Mouse (Mus musculus) liver, postnatal 0 days (tissue): ENCODE results near the gene Specc1l. TPM values are rescaled to one million over a fixed set of nuclear protein-coding genes. Genes with fewer than 3 reads are reported as not detected.
"Not testable (repeated sequence)": the region's sequence is repeated elsewhere in the genome, so short reads cannot be mapped to it uniquely, and the experiment has no call there.

ENCODE experiments used
- ATAC-seq: fragments of 200-750 bp; cut with Nextera tagmentation; 2 replicates; pipeline ENCODE4 v1.8.0; 2017; ENCODE audit warnings: mild to moderate bottlenecking, moderate library complexity
- DNase-seq: peaks from one replicate; pipeline ENCODE4 v3.0.0-alpha.2; 2016
- H3K27ac ChIP-seq: fragments of 300-500 bp; sonication (generic); 2 replicates; pipeline ENCODE4 v1.5.1; 2014; ENCODE audit warnings: antibody characterized with exemption, moderate library complexity, mild to moderate bottlenecking, low read depth
- H3K27me3 ChIP-seq: fragments of 300-500 bp; sonication (generic); 2 replicates; pipeline ENCODE4 v1.6.1; 2014; ENCODE audit warnings: low read length, control low read depth, mixed read lengths; ENCODE audit not compliant: insufficient read depth
- H3K36me3 ChIP-seq: fragments of 300-500 bp; sonication (generic); replicated peaks from 2 replicates; pipeline ENCODE4 v1.6.1; 2014; ENCODE audit warnings: mild to moderate bottlenecking, control low read depth, low read length, moderate library complexity, mixed read lengths; ENCODE audit not compliant: insufficient read depth
- H3K4me1 ChIP-seq: fragments of 300-500 bp; sonication (generic); 2 replicates; pipeline ENCODE4 v1.6.1; 2014; ENCODE audit warnings: antibody characterized with exemption, mild to moderate bottlenecking, control low read depth; ENCODE audit not compliant: insufficient read depth
- H3K4me2 ChIP-seq: fragments of 300-500 bp; sonication (generic); 2 replicates; pipeline ENCODE4 v1.6.1; 2014; ENCODE audit warnings: low read depth, mild to moderate bottlenecking, low read length, moderate library complexity, mixed read lengths
- H3K4me3 ChIP-seq: fragments of 300-500 bp; sonication (generic); 2 replicates; pipeline ENCODE4 v1.5.1; 2014; ENCODE audit warnings: low read depth, low read length
- H3K9ac ChIP-seq: fragments of 300-500 bp; sonication (generic); replicated peaks from 2 replicates; pipeline ENCODE4 v1.6.1; 2014; ENCODE audit warnings: mild to moderate bottlenecking, moderate library complexity
- H3K9me3 ChIP-seq: fragments of 300-500 bp; sonication (generic); 2 replicates; pipeline ENCODE4 v1.6.1; 2016; ENCODE audit warnings: mild to moderate bottlenecking, control low read depth, low read length, mixed read lengths
- CTCF ChIP-seq: sonication (generic); IDR thresholded peaks from 2 replicates; pipeline ENCODE4 v1.5.1; 2016; ENCODE audit warnings: antibody characterized with exemption, low read depth
- EP300 ChIP-seq: IDR thresholded peaks from 2 replicates; pipeline ENCODE4 v1.6.1; 2016; ENCODE audit warnings: antibody characterized with exemption, low read depth, mild to moderate bottlenecking
- WGBS: fragments of 180-500 bp; shearing (Covaris S2); extraction: QIAGEN DNeasy Blood & Tissue Kit; methylation state at CpG from one replicate; pipeline ENCODE4 v1.1.7; 2014; ENCODE audit not compliant: insufficient replicate concordance; 5-methylcytosine and 5-hydroxymethylcytosine counted together
- polyA plus RNA-seq: library from polyadenylated mRNA; unstranded; fragments of >200 nt; fragmentation: Nextera tagmentation; extraction: Ambion mirVana; gene quantifications from 2 replicates; pipeline ENCODE4 v1.2.1, GENCODE M21; 2015

Specc1l gene
- polyA plus RNA-seq, 1 experiment from 2014 or later, result 4.0 TPM

DNA sequence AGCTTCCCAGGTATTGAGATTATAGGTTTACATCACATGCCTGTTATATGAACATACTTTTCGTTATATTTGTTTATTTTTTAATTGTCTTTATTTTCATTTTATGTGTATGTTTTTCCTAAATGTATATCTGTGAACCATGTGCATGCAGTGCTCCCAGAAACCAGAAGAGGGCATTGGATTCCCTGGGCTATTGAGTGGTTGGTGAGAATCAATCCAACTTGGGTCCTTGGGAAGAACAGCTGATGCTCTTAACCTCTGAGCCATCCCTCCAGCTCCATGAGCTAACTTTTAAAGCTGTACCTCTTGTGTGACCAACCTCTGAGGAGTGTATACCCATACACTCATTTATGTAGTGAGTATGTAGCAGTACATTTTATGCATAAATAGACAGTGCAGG lies 65.6 kb downstream of the Specc1l start:
- ATAC-seq, result no peak
- TF ChIP-seq CTCF (peak; percentile 69), EP300 (no peak)
- H3K4me1 ChIP-seq, result no peaks in the 10 kb centered on the region
- H3K4me2 ChIP-seq, result no peak overlapping the region
- H3K36me3 ChIP-seq, result peaks cover 31% of the 10 kb centered on the region
- H3K27me3 ChIP-seq, result no peaks in the 10 kb centered on the region
- no peak for DNase-seq
- H3K9ac ChIP-seq, result no peak overlapping the region
- no peak overlapping the region for H3K4me3 ChIP-seq
- H3K27ac ChIP-seq, result no peak overlapping the region
- no peaks in the 10 kb centered on the region for H3K9me3 ChIP-seq
- 79% methylated on average over 1 of the region's 1 CpGs for WGBS

DNA sequence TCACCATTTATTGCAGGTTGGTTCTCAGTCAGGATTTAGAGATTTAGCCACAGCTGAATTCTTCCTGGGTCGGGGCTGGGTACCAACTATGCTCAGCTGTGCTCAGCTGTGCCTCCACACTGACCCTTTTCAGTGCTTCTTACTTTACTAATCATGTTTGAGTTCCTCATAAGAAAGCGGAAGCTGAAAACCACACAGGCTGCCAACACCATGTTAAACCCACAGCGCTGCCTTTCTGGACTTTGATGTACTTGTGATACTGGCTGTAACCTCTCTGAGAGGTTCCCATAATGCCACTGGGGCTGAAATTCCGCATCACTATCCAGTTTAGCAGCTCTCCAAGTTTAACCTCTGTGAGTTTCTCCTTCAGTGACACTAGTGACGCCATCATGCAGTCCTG lies 70.8 kb downstream of the Specc1l start:
- Histone ChIP-seq H3K4me1 (no peaks in the 10 kb centered on the region), H3K27ac (no peak overlapping the region), H3K36me3 (peaks cover 18% of the 10 kb centered on the region), H3K9ac (no peak overlapping the region), H3K27me3 (no peaks in the 10 kb centered on the region), H3K4me3 (no peak overlapping the region), H3K9me3 (no peaks in the 10 kb centered on the region), H3K4me2 (no peak overlapping the region)
- no peak for ATAC-seq
- 55% methylated on average over 5 of the region's 5 CpGs for WGBS
- TF ChIP-seq CTCF (no peak), EP300 (no peak)
- DNase-seq, result peak; percentile 30

- WGBS, result 89% methylated on average over 3 of the region's 3 CpGs
- no peaks in the 10 kb centered on the region for H3K9me3 ChIP-seq
- H3K4me1 ChIP-seq, result no peaks in the 10 kb centered on the region
- H3K27me3 ChIP-seq, result no peaks in the 10 kb centered on the region
- DNase-seq (no peak), ATAC-seq (no peak)
- H3K4me2 ChIP-seq, result no peak overlapping the region
- H3K27ac ChIP-seq, result no peak overlapping the region
- H3K36me3 ChIP-seq, result peaks cover 17% of the 10 kb centered on the region; the same call in 1 of the 2 replicates
- H3K9ac ChIP-seq, result no peak overlapping the region
- H3K4me3 ChIP-seq, result no peak overlapping the region
- no peak for TF ChIP-seq EP300
- TF ChIP-seq CTCF, result no peak
These were observed 71.9 kb downstream of the Specc1l start for GRCm38 (mm10) chr10:75283821-75284220.

- Histone ChIP-seq H3K27me3 (no peaks in the 10 kb centered on the region), H3K36me3 (peaks cover 9% of the 10 kb centered on the region; the same call in 1 of the 2 replicates), H3K9ac (no peak overlapping the region), H3K4me2 (no peak overlapping the region), H3K4me1 (no peaks in the 10 kb centered on the region), H3K27ac (no peak overlapping the region), H3K9me3 (no peaks in the 10 kb centered on the region), H3K4me3 (no peak overlapping the region)
- TF ChIP-seq EP300 (no peak), CTCF (no peak)
- WGBS, result 55% methylated on average over 7 of the region's 7 CpGs
- DNase-seq (no peak), ATAC-seq (no peak)
These were observed 76.7 kb downstream of the Specc1l start for GRCm38 (mm10) chr10:75288579-75288978.

- no peak for DNase-seq
- no peaks in the 10 kb centered on the region for H3K9me3 ChIP-seq
- H3K27ac ChIP-seq, result no peak overlapping the region
- no peak overlapping the region for H3K4me2 ChIP-seq
- H3K9ac ChIP-seq, result no peak overlapping the region
- no peak for TF ChIP-seq EP300
- no peak for TF ChIP-seq CTCF
- WGBS, result 44% methylated on average over 4 of the region's 4 CpGs
- H3K27me3 ChIP-seq, result no peaks in the 10 kb centered on the region
- H3K36me3 ChIP-seq, result peaks cover 9% of the 10 kb centered on the region; the same call in 1 of the 2 replicates
- H3K4me3 ChIP-seq, result no peak overlapping the region
- no peaks in the 10 kb centered on the region for H3K4me1 ChIP-seq
- ATAC-seq, result no peak
These were observed 77.5 kb downstream of the Specc1l start for GRCm38 (mm10) chr10:75289392-75289791.

GRCm38 (mm10) chr10:75290650-75291049 lies 78.8 kb downstream of the Specc1l start:
- no peak for ATAC-seq
- WGBS, result 80% methylated on average over 5 of the region's 5 CpGs
- Histone ChIP-seq H3K27me3 (no peaks in the 10 kb centered on the region), H3K4me3 (no peak overlapping the region), H3K4me2 (no peak overlapping the region), H3K9me3 (no peaks in the 10 kb centered on the region), H3K4me1 (0 out of 2 replicates have a peak, but pooled peaks cover 2% of the 10 kb centered on the region), H3K36me3 (peaks cover 9% of the 10 kb centered on the region; the same call in 1 of the 2 replicates), H3K27ac (no peak overlapping the region), H3K9ac (no peak overlapping the region)
- TF ChIP-seq EP300 (no peak), CTCF (no peak)
- no peak for DNase-seq

GRCm38 (mm10) chr10:75291338-75291737 lies 79.5 kb downstream of the Specc1l start:
- H3K27ac ChIP-seq, result no peak overlapping the region
- no peak overlapping the region for H3K4me2 ChIP-seq
- TF ChIP-seq CTCF, result no peak
- DNase-seq, result no peak
- no peaks in the 10 kb centered on the region for H3K9me3 ChIP-seq
- peaks cover 9% of the 10 kb centered on the region; the same call in 1 of the 2 replicates for H3K36me3 ChIP-seq
- H3K27me3 ChIP-seq, result no peaks in the 10 kb centered on the region
- ATAC-seq, result no peak
- 63% methylated on average over 1 of the region's 1 CpGs for WGBS
- 0 out of 2 replicates have a peak, but pooled peaks cover 2% of the 10 kb centered on the region for H3K4me1 ChIP-seq
- no peak overlapping the region for H3K4me3 ChIP-seq
- H3K9ac ChIP-seq, result no peak overlapping the region

GRCm38 (mm10) chr10:75292206-75292605 lies 80.3 kb downstream of the Specc1l start:
- H3K4me2 ChIP-seq, H3K9me3 ChIP-seq, H3K4me1 ChIP-seq, H3K4me3 ChIP-seq, H3K27me3 ChIP-seq, H3K27ac ChIP-seq, DNase-seq, H3K9ac ChIP-seq, H3K36me3 ChIP-seq, ATAC-seq: not testable (repeated sequence)
- WGBS, result 84% methylated on average over 8 of the region's 8 CpGs
